Mouse (Mus musculus) frontal cortex, postnatal 25 days (tissue): ENCODE data around the gene Rnf144b.

ENCODE experiments used
- DNase-seq, 2 experiments: peaks; one replicate each; pipeline ENCODE4 v3.0.0; 2022; ENCODE audit warnings: low spot score in 2 of 2

Rnf144b gene

GRCm38 (mm10) chr13:47122537-47123430 lies at the start of gene Rnf144b:
Gene Rnf144b, plus strand, starts transcription at chr13:47122656.
- no peak for DNase-seq

- no peak for DNase-seq
Observed at GRCm38 (mm10) chr13:47076156-47076555, 46.3 kb upstream of the Rnf144b start.

- no peak for DNase-seq
Observed at GRCm38 (mm10) chr13:47077367-47077766, 45.1 kb upstream of the Rnf144b start.

GRCm38 (mm10) chr13:47078799-47079198 lies 43.7 kb upstream of the Rnf144b start:
- no peak for DNase-seq

GRCm38 (mm10) chr13:47080905-47081505 lies 41.5 kb upstream of the Rnf144b start:
- DNase-seq = no peak

- no peak for DNase-seq
Observed at GRCm38 (mm10) chr13:47088433-47088832, 34.0 kb upstream of the Rnf144b start.

- DNase-seq = no peak
Observed at GRCm38 (mm10) chr13:47089271-47089670, 33.2 kb upstream of the Rnf144b start.

- no peak for DNase-seq
Observed at GRCm38 (mm10) chr13:47093791-47094190, 28.7 kb upstream of the Rnf144b start.

GRCm38 (mm10) chr13:47096591-47096990 lies 25.9 kb upstream of the Rnf144b start:
- DNase-seq = no peak

- DNase-seq = no peak
Observed at GRCm38 (mm10) chr13:47099265-47099664, 23.2 kb upstream of the Rnf144b start.

- DNase-seq = no peak
Observed at GRCm38 (mm10) chr13:47100587-47100986, 21.9 kb upstream of the Rnf144b start.

- DNase-seq = no peak
Observed at GRCm38 (mm10) chr13:47104146-47104545, 18.3 kb upstream of the Rnf144b start.

GRCm38 (mm10) chr13:47104856-47105541 lies 17.5 kb upstream of the Rnf144b start:
- DNase-seq = no peak

GRCm38 (mm10) chr13:47105711-47106579 lies 16.5 kb upstream of the Rnf144b start, which contains the start of gene Dek:
Gene Dek, minus strand, starts transcription at chr13:47106201.
- DNase-seq = peak; percentile 68 to 69

GRCm38 (mm10) chr13:47106580-47106888 lies 15.9 kb upstream of the Rnf144b start:
- no peak for DNase-seq

GRCm38 (mm10) chr13:47109239-47109638 lies 13.2 kb upstream of the Rnf144b start:
- no peak for DNase-seq

- DNase-seq = no peak
Observed at GRCm38 (mm10) chr13:47111185-47111584, 11.3 kb upstream of the Rnf144b start.

- DNase-seq = no peak
Observed at GRCm38 (mm10) chr13:47112056-47112455, 10.4 kb upstream of the Rnf144b start.

- DNase-seq = no peak
Observed at GRCm38 (mm10) chr13:47112924-47113323, 9.5 kb upstream of the Rnf144b start.

GRCm38 (mm10) chr13:47116000-47116399 lies 6.5 kb upstream of the Rnf144b start:
- no peak for DNase-seq

- DNase-seq = no peak
Observed at GRCm38 (mm10) chr13:47121333-47121889, 1.0 kb upstream of the Rnf144b start.
